Mouse (Mus musculus): ENCODE measurements around the gene Pafah1b3.

DNA sequence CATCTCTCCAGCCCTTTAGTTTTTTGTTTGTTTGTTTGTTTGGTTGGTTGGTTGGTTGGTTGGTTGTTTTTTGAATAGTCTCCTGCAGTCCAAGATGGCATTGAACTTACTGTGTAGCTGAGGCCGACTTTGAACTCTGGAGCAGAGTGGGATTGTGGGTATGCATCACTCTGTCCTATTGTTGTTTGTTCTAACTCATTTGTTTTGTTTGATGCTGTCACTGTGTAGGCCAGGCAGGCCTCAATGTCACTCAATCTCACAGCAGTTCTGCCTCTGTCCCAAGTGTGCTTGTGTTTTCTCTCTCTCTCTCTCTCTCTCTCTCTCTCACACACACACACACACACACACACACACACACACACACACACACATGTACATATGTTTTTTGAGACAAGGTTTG is 35.9 kb downstream of the Pafah1b3 start:
- TF ChIP-seq CTCF (IDR thresholded peaks at IDR 0.05; ENCODE audit: extremely low read depth, insufficient read depth, insufficient read length, insufficient replicate concordance), result no peak
- no peak for TF ChIP-seq POLR2A (IDR thresholded peaks at IDR 0.05; ENCODE audit: low read depth, low read length)

All from spleen, adult 2 months (tissue).